Mouse (Mus musculus): ENCODE measurements around the gene Klhl22. TPM values are rescaled to one million over a fixed set of nuclear protein-coding genes. Genes with fewer than 3 reads are reported as not detected.
A peak's percentile ranks its signal among the peaks of the same experiment; 100 is the strongest.

Klhl22 gene
- total and polyA plus RNA-seq, 3 experiments: not detected

GRCm38 (mm10) chr16:17729974-17730373, 29.4 kb upstream of the Klhl22 start (continued):
- TF ChIP-seq GABPA (IDR thresholded peaks at IDR 0.05; ENCODE audit: insufficient replicate concordance, low read depth, low read length) (no peak), PAX5 (IDR thresholded peaks at IDR 0.05; ENCODE audit: low read length) (no peak), MAFK (IDR thresholded peaks at IDR 0.05; ENCODE audit: insufficient replicate concordance, low read length) (no peak), NELFE (IDR thresholded peaks at IDR 0.05; ENCODE audit: low read depth, low read length) (no peak), NRF1 (IDR thresholded peaks at IDR 0.05; ENCODE audit: low read depth, low read length) (no peak), MYC (IDR thresholded peaks at IDR 0.05; ENCODE audit: low read depth, low read length) (no peak), RCOR1 (conservative IDR thresholded peaks at IDR 0.05; ENCODE audit: low read depth, low read length) (no peak), KAT2A (IDR thresholded peaks at IDR 0.05; ENCODE audit: insufficient replicate concordance, low read length) (no peak), TCF12 (IDR thresholded peaks at IDR 0.05; ENCODE audit: low read depth, low read length) (no peak), JUND (conservative IDR thresholded peaks at IDR 0.05; ENCODE audit: low read depth, low read length) (no peak), ETS1 (conservative IDR thresholded peaks at IDR 0.05; ENCODE audit: low read depth, low read length) (no peak), MXI1 (IDR thresholded peaks at IDR 0.05; ENCODE audit: low read depth, low read length) (no peak), E2F4 (IDR thresholded peaks at IDR 0.05; ENCODE audit: insufficient replicate concordance, low read depth, low read length) (no peak), SMC3 (IDR thresholded peaks at IDR 0.05; ENCODE audit: low read depth, low read length) (peak; percentile 18), UBTF (IDR thresholded peaks at IDR 0.05; ENCODE audit: low read depth, low read length) (no peak)

DNA sequence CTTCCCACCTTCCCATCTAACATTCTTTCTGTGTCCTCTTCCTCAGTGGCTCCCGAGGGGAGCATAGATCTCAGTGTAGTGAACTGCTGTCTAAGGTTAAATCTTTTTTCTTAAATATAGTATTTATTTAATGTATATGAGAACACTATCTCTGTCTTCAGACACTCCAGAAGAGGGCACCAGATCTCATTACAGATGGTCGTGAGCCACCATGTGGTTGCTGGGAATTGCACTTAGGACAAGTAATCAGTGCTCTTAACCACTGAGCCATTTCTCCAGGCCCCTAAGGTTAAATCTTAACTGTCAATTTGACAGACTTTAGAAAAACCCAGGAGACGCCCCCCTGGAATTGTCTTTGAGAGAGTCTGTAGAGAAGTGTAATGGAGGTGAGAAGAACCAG, 27.4 kb upstream of the Klhl22 start:
- Histone ChIP-seq H3K27ac (ENCODE audit: insufficient read depth, low read depth) (no peak overlapping the region), H3K4me3 (replicated peaks in 1 of 3; ENCODE audit: low read depth in 2 of 3, low read length in 2 of 3, poor library complexity in 1 of 3) (no peak overlapping the region), H3K9ac (ENCODE audit: insufficient read depth, low read depth) (no peak overlapping the region), H3K4me2 (ENCODE audit: insufficient read depth, low read depth, poor library complexity, severe bottlenecking) (no peak overlapping the region), H3K4me1 (ENCODE audit: control insufficient read depth in 1 of 2, insufficient read depth in 2 of 2) (peaks cover 3 to 8% of the 10 kb centered on the region in 2 experiments; a peak in 3 of 4 replicates), H3K9me3 (replicated peaks; ENCODE audit: low read length) (no peaks in the 10 kb centered on the region), H3K79me2 (replicated peaks; ENCODE audit: control insufficient read depth, extremely low read depth, insufficient read depth, poor library complexity, severe bottlenecking) (no peaks in the 10 kb centered on the region), H3K27me3 (replicated peaks) (peaks cover 8% of the 10 kb centered on the region), H3K36me3 (replicated peaks in 1 of 2; ENCODE audit: control insufficient read depth in 1 of 2, insufficient read depth in 1 of 2, low read length in 1 of 2) (no peaks in the 10 kb centered on the region)
- DNase-seq (ENCODE audit: extremely low read depth): no peak
- in situ Hi-C loops (cut with MboI; ENCODE audit: low pct_ligation_motif_present, low pct_unique_long_range_greater_than_20kb, low sequenced_read_pairs): loop anchor here (10.0 kb wide), 1 partner anchor 177 kb away; no protein-coding TSS in a partner anchor
- TF ChIP-seq MYC (IDR thresholded peaks at IDR 0.05; ENCODE audit: low read depth, low read length) (peak; percentile 50; the same call in 1 of the 2 replicates), USF1 (IDR thresholded peaks at IDR 0.05; ENCODE audit: low read depth, low read length) (no peak), SMC3 (IDR thresholded peaks at IDR 0.05; ENCODE audit: low read depth, low read length) (peak; percentile 37), MXI1 (IDR thresholded peaks at IDR 0.05; ENCODE audit: low read depth, low read length) (no peak), EP300 (IDR thresholded peaks at IDR 0.05; ENCODE audit: low read length) (no peak), CTCF (conservative IDR thresholded peaks at IDR 0.05 in 1 of 2, IDR thresholded peaks at IDR 0.05 in 1 of 2; ENCODE audit: low read depth in 2 of 2, low read length in 2 of 2) (peak in 1 of 2 experiments; percentile 70; a peak in 2 of 4 replicates), MAX (IDR thresholded peaks at IDR 0.05; ENCODE audit: low read length) (no peak)
- dilution Hi-C loops (cut with MboI; ENCODE audit: extremely low pct_ligation_motif_present, extremely low pct_unique_long_range_greater_than_20kb, low sequenced_read_pairs): no loop called here

Data from CH12.LX (cell line).